Mouse (Mus musculus): ENCODE measurements around the gene Zscan2. TPM values are rescaled to one million over a fixed set of nuclear protein-coding genes. Genes with fewer than 3 reads are reported as not detected.
"Not testable (repeated sequence)": the region's sequence is repeated elsewhere in the genome, so short reads cannot be mapped to it uniquely, and the experiment has no call there.

The Zscan2 gene
- total RNA-seq (2015; ENCODE audit: low replicate concordance): 0.58 and 0.63 TPM in 2 replicates
- 2.7 TPM in 1 of 2 replicates, not detected in the other for total RNA-seq (2017; ENCODE audit: low replicate concordance)

DNA sequence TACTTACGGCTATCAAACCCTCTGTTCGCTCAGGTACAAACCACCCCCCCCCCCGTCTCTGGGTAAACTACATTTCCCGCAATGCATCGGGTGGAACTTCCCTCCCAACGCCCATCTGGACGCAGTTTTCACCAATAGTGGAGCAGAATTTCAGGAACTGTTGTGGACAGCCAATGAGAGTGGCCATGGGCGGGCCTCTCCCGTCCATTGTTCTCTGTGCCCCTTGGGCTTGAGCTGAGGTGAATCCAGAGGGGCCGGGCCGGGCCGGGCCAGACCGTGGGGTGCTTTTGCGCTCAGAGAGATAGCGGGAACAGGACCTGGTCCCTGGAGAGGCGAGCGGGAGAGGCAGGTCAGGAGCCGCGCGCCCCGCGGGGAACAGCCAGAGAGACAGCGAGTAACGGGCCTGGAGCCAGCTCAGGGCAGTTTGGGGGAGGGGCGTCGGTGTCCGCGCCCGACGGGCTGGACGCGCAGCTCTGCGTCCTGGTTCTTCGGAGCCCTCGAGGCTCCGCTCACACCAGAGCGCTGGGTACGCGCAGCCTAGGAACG, at the start of gene Zscan2:
Gene Zscan2, plus strand, starts transcription at position 192 of the 546 bp plus-strand sequence.
- peak; percentile 87 for ATAC-seq (replicated peaks; ENCODE audit: low FRiP score, poor library complexity, severe bottlenecking)

DNA sequence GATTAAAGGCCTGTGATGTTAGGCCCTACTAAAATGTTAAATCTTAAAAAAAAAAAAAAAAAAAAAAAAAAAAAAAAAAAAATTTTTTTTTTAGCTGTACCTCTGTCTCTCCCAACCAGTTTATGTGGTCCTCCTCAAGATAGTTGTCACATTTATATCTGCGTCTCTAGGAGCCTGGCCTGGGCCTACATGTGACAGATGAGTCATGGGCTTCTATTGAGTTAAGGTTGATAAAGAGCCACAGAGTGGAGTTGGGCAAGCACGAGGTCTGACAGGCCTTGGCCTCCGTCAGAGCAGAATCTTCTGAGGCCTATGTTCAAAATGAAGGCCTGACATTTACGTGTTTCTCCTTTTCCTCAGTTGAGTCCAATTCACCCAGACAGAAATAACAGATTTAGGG, 47.3 kb upstream of the Zscan2 start:
- ATAC-seq (replicated peaks; ENCODE audit: low FRiP score, poor library complexity, severe bottlenecking): no peak

DNA sequence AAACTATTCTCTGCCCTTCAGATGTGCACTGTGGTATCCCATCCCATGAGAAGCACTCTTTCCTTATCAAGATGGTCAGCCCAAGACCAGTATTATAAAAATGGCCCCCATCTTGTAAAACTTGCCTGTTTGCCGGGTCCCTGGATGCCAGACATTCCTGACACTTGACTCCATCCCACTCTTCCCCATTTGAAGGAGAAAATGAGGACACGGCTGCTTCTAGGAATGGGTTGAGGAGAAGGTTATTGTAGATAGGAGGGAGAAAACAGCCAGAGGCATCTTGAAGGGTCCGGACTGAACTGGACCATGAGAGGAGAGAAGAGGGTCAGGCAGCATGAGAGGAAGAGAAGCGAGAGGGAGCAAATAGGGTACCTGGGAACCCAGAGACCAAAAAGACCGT, 44.1 kb upstream of the Zscan2 start:
- ATAC-seq (replicated peaks; ENCODE audit: low FRiP score, poor library complexity, severe bottlenecking): no peak

DNA sequence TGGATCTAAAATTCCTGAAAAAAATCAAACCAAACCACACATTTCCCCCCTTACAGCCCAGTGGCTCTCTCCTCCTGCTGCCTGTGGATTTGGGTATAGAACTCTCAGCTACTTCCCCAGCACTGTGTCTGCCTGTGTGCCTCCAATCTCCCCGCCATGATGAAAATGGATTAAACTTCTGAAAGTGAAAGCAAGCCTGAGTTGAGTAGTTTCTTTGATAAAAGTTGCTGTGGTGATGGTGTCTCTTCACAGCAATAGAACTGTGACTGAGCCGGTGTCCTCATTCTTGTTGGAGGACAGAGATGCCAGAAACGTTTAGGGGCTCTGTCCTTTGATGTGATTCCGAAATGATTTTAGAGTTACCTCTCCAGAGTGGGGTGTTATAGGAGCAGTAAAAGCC, 39.9 kb upstream of the Zscan2 start:
- no peak for ATAC-seq (replicated peaks; ENCODE audit: low FRiP score, poor library complexity, severe bottlenecking)

DNA sequence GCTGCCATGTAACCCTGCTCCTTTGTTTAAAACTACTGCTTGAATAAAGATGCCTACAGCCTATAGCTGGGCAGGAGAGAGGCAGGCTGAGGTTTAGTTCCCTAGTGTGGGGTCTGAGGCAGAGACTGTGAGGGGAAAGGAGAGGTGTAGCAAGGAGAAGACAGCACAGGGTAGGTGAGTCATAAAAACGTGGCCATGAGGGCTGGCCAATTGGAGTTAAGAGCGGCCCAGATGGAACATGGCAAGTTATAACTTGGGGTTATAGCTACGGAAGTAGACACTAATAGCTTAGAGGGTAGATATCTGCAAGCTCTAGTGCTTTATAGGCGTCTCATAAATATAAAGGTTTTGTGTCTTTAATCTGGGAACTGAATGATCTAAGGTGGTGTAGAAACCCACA, 37.5 kb upstream of the Zscan2 start:
- ATAC-seq (replicated peaks; ENCODE audit: low FRiP score, poor library complexity, severe bottlenecking): no peak

DNA sequence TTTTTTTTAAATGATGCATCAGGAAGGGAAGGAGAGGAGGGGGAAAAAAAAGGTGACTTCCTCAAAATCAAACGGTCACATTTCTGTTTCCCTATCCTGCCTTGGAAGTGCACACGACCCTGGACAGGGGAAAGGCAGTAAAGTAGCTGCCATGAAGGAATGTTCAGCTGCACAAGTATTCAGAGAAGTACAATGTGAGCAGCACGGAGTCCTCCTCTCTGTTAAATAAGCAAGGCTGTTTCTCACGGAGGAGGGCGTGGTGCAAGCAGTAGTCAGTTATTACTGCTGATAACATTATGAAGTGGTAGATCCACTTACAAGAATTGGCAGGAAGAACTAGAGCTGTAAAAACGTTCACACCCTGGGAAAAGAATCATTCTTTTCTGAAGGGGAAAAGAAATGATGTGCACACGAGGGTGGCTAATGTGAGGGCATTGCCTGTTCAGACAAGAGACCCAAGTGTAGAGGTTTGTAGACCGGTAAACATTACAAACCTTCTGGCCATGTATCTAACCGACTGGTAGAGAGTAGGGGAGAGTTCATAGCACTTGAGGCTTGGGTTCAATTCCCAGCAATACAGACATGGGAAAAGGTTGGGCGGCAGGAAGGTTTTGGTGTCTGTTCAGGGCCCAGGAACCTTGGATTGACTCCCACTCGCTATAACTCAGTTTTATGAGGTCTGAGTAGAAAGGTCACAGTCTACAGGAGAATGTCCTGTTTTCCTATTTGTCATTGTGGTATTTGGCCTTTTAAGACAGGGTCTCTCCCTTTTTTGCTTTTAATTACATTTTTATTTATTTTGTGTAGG, 36.6 kb upstream of the Zscan2 start:
- ATAC-seq (replicated peaks; ENCODE audit: low FRiP score, poor library complexity, severe bottlenecking): no peak

DNA sequence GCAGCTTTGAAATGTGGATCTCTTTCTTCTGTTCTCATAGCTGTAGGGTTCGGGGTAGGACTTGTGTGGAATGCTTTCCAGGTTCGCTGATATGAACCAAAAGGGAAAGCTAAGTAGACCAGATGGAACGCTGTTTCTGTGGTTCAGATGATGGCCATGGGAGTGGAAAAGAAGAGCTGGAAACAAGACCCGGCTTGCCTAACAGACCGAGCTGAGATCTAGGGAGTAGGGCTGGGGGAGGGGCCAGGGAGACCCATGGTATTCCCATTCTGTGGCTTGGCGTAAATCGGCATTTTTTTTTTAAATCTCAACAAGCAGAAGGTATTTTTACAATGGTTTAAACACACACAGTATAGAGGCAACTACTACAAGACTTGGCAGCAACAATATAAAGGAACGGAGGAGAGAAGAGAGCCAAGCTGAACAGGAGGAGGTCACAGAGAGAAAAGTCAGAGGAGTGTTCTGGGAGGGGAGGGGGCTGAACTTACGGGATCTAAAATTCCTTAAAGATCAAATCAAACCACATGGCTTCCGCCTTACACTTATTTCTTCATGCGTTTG, 34.8 kb upstream of the Zscan2 start, which contains the start of gene Iqgap1:
Gene Iqgap1, minus strand, starts transcription at position 132 of the 561 bp plus-strand sequence.
- ATAC-seq (replicated peaks; ENCODE audit: low FRiP score, poor library complexity, severe bottlenecking): no peak

DNA sequence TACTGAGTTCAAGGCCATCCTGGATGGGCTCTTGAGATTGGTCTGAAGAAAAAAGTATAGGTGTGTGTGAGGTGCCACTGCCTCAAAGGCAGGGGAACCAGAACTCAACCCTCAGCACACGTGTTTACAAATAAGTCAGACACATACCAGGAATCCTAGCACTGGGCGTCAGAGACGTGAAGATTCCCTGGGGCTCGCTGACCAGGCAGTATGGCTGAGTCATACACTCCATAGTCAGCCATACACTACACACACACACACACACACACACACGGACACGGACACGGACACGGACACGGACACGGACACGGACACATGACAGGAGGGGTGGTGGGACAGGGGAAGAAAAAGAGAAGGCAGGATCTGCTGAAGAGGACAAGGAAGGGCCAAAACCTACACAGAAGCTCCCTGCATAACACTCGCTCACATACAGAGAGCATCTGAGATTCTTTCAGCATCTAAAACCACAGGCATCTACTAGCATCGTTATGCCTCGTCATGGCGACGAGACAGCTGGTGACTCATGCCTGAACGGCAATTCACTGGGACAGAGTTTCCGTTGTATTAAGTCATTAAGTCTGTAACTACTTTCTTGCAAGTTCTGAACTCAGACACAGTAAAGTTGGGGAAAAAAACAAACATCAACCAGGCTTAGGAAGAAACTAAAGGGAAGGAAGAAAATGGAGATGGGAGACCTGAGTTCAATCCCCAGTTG, 32.4 kb upstream of the Zscan2 start:
- no peak for ATAC-seq (replicated peaks; ENCODE audit: low FRiP score, poor library complexity, severe bottlenecking)

DNA sequence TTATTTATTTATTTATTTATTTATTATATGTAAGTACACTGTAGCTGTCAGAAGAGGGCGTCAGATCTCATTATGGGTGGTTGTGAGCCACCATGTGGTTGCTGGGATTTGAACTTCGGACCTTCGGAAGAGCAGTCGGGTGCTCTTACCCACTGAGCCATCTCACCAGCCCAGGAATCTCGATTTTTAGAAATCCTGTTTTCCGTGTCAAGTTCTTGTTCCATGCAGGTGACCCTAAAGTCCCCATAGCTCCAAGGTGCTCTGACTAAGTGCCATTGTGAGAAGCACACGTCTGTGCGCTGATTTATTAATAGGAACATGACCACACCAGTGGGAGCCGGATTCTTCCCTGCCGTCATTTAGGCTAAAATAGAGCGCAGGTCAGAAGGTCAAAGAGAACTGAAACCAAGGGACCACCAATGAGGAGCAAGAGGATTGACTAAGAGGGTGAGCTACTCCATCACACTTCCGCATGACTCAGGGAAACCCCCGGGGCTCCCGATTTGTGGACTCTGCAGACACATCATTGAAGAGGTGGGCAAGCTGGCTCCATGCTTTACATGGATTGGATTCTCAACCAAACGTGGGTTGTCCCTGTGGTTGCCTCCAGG, 30.4 kb upstream of the Zscan2 start:
- no peak for ATAC-seq (replicated peaks; ENCODE audit: low FRiP score, poor library complexity, severe bottlenecking)

DNA sequence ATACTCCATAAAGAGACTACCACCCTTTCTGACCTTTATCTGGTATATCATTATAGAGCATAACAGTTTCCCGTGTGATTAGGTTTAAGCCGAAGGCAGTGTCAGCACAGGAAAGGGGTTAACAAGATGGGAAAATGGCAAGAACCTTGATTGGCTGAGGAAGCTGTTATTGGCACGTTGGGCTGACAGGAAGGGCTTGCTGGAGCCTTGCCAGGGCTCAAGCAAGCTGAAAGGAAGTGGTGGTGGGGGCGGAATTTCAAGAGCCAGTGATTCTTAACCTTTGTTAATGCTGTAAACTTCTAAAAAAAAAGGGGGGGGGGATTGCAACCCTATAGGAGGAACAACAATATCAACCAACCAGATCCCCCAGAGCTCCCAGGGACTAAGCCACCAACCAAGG, 28.5 kb upstream of the Zscan2 start:
- ATAC-seq (replicated peaks; ENCODE audit: low FRiP score, poor library complexity, severe bottlenecking): no peak

DNA sequence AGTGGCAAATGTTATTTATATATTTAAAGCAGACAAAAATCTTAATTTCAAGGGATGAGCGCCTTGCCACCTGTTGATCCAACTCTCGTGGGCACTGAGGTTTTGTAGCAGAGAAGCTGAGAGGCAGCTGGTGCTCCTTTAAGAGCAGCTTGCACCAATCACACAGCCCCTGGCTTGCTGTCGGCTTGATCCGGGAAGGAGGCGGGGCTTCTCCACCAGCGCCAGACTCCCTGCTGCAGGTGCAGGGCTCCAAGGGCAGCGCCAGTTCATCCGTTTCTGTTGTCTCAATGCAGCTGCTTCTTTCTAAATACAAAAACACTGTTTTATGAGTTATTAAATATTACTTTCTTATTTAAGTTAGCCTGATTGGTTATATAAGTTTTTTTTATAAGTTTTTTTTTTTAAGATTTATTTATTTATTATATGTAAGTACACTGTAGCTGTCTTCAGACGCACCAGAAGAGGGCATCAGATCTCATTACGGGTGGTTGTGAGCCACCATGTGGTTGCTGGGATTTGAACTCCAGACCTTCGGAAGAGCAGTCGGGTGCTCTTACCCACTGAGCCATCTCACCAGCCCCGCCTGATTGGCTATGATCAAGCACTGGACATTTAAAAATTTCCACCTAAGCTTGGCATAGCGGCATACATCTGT, 27.6 kb upstream of the Zscan2 start:
- ATAC-seq (replicated peaks; ENCODE audit: low FRiP score, poor library complexity, severe bottlenecking): not testable (repeated sequence)

DNA sequence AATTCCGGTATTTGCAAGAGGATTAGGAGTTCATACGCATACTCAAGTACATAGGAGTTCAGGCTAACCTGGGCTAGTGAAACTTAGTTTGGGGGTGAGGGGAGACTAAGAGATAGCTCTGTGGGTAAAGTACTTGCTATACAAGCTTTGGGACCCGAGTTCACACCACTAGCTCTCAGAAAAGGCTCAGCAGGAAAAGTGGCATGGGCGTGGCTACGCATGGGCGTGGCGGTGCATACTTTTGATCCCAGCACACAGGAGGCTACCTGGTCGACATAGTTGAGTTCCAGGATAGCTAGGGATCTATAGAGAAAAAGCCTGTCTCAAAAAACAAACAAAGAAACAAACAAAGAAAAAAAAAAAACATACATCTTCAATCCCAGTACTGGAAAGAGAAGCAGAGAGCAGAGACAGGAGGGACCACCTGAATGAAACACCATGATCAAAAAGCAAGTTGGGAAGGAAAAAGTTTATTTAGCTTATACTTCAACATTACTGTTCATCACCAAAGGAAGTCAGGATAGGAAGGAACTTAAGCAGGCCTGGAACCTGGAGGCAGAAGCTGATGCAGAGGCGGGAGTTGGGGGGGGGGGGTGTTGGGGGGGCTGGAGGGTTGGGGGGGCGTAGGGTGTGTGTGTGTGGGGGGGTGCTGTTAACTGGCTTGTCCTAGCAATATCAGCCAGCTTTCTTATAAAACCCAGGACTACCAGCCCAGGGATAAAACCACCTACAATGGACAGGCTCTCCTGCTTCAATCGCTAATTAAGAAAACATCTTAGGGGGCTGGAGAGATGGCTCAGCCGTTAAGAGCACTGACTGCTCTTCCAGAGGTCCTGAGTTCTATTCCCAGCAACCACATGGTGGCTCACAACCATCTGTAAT, 26.8 kb upstream of the Zscan2 start:
- no peak for ATAC-seq (replicated peaks; ENCODE audit: low FRiP score, poor library complexity, severe bottlenecking)

DNA sequence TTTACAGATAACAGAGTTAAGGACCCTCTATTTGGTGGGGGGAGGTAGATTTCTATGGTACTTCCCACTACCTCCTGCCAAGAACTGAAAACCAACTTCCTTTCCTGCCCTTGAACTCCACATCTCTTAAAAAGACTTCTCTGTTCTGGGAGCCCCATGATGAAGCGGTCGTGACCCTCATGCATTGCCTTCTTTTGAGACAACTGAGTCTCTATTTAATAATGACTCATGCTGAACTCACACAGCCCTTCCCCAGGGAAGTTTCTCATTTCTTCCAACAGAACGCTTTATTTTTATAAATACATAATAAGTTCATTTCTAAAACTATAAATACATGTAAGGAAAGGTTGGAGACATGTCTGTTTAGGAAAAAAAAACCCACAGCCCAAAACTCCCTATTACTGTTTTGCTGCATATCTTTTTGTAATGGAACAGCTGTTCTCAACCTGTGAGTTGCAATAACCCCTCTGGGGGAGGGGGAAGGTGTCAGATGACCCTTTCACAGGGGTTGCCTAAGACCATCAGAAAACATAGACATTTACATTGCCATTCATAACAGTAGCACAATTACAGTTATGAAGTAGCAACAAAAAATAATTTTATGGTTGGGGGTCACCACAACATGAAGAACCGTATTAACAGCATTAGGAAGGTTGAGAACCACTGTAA, 24.6 kb upstream of the Zscan2 start:
- no peak for ATAC-seq (replicated peaks; ENCODE audit: low FRiP score, poor library complexity, severe bottlenecking)

DNA sequence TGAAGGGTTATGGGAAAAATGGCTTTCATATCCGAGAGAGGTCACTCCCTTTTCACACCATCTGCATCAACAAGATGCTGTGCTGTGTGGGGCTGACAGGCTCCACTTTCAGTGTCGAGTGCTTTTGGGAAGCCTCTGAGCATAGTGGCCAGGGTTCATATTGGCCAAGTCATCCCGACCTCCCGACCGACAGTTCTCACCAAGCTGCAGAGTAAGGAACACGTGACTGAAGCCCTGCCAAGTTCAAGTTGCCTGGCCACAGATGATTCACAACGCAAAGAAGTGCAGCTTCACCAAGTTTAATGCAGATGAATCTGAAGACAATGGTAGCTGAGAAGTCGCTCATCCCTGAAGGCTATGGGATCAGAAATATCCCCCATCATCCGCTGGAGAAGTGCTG, 23.0 kb upstream of the Zscan2 start:
- no peak for ATAC-seq (replicated peaks; ENCODE audit: low FRiP score, poor library complexity, severe bottlenecking)

DNA sequence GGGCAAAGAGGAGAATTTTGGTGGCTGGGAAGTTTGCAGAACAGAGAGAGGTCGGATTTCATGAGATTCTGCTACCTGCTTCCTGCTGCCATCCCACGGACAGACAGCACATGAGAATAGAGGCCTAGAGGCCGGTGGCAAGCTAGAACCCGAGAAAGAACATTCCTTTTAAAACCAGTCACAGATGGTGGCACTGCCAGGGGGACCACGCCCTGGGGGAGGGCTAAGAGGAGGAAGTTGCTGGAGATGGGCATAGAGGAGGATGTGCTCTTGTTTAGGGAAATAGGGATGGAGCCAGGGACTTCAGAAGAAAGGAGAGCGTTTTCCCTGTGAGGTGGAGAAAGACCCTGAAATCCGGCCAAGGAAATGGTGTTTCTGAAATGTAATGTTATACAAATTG, 22.5 kb upstream of the Zscan2 start:
- ATAC-seq (replicated peaks; ENCODE audit: low FRiP score, poor library complexity, severe bottlenecking): no peak

DNA sequence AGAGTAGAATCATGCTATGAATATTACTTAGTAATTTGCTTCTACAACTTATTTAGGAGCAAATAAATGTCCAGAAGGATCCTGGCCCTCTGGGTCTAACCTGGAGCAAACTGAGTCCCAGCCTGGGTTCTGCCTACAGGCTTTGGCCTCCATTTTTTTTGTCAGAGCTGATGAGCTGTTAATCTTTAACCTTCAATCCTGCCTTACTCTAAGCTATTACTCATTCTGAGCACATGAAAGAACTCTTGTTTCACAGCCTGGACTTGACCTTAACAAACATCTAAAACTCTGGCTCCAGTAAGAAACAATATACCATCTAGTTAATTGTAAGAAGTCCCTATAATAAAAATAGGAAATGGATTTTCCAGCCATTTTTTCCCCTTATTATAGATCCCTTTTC, 21.0 kb upstream of the Zscan2 start:
- ATAC-seq (replicated peaks; ENCODE audit: low FRiP score, poor library complexity, severe bottlenecking): no peak

DNA sequence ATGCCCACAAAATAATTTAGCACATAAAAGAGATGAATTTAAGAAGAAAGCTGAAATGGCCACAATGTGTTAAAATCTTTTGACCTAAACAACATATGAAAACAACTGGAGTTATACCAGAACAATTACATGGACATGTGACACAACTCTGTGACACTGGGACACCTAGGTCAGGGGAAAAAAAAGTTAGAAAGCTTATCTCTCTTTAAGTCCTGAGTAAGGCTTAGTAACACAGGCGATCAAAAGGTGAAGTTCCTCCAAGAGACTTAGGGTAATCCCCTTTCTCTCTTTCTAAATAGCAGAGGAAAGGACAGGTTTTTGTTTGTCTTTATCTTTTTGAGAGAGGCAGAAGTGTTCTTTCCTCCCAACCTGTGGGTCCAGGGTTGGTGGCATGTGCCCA, 20.5 kb upstream of the Zscan2 start:
- ATAC-seq (replicated peaks; ENCODE audit: low FRiP score, poor library complexity, severe bottlenecking): no peak

DNA sequence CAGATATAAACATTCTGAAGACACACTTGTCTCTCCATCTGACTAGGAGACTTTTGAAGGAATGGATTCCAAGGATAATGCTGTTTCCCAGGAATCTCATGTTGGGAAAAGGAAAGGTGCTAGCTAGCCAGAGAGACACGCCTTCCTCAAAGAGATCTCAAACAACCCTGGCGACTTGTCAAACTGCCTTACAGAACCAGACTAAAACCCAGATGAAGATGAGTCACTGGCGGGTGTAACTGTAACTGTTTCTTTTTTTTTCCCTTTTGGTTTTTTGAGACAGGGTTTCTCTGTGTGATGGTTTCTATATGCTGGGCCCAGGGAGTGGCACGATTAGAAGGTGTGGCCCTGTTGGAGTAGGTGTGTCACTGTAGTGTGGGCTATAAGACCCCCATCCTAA, 19.8 kb upstream of the Zscan2 start:
- ATAC-seq (replicated peaks; ENCODE audit: low FRiP score, poor library complexity, severe bottlenecking): no peak
